Mouse (Mus musculus) layer of hippocampus, adult 6 months (tissue): ENCODE measurements around the gene Wdr62. TPM values are rescaled to one million over a fixed set of nuclear protein-coding genes. Genes with fewer than 3 reads are reported as not detected.

Source experiments
- long read RNA-seq, 2 experiments: library from polyadenylated mRNA; unstranded; transcript quantifications; one replicate each; pipeline ENCODE4 v2.0.0; 2019 to 2020
- polyA plus RNA-seq: library from polyadenylated mRNA; unstranded; fragments of <200 nt; fragmentation: Nextera tagmentation; gene quantifications from 2 replicates; pipeline ENCODE4 v1.2.3, GENCODE M21; 2021

Wdr62 gene
- polyA plus RNA-seq, result 0.25 and 0.58 TPM in 2 replicates
- long read RNA-seq, experiment 1, result 0 reads
- long read RNA-seq, experiment 2, partial matches to known transcripts, result 0 of 2 reads
- long read RNA-seq, experiment 2, other reads (novel, unspliced or antisense), result 2 of 2 reads

DNA sequence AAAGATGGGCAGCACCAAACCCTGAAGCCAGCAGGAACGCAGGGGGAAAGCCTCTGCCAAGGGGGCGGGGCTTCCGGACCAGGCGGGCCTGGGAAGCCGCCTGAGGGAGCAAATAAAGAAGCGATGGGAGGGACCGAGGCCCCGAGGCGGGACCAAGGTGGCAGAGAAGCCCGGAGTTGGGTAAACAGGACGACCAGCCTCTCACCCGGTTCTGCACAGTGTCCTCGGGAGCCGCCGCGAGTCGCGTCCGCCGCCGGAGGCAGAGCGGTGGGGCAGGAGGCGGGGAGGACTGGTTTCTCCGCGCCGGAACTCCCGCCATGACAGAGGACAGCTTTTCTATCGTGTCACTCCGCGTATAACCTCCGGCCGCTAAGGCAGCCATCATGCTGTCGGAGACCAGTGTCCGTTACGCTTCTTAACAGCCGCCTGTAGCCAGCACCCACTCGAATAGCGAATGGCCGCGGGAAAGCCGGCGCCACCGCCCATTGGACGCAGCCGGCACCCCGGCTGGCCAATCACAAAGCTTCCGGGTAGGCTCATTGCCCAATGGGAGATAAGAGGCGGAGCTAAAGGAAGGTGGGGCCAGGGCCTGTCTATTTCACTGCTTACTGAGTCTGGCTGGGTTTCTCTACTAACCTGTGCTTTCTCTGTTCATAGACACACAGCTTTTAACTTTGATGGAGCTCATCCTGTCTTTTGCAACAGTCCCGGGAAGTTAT is at the start of gene Wdr62, which contains the start of gene Thap8:
Gene Wdr62, minus strand, starts transcription at position 469 of the 719 bp plus-strand sequence.
Gene Thap8, plus strand, starts transcription at position 144 of the 719 bp plus-strand sequence.

GRCm38 (mm10) chr7:30323795-30324194 is 43.6 kb upstream of the Wdr62 start, which contains the start of gene Sdhaf1:
TSS of gene Sdhaf1 (minus strand) at chr7:30323895.

DNA sequence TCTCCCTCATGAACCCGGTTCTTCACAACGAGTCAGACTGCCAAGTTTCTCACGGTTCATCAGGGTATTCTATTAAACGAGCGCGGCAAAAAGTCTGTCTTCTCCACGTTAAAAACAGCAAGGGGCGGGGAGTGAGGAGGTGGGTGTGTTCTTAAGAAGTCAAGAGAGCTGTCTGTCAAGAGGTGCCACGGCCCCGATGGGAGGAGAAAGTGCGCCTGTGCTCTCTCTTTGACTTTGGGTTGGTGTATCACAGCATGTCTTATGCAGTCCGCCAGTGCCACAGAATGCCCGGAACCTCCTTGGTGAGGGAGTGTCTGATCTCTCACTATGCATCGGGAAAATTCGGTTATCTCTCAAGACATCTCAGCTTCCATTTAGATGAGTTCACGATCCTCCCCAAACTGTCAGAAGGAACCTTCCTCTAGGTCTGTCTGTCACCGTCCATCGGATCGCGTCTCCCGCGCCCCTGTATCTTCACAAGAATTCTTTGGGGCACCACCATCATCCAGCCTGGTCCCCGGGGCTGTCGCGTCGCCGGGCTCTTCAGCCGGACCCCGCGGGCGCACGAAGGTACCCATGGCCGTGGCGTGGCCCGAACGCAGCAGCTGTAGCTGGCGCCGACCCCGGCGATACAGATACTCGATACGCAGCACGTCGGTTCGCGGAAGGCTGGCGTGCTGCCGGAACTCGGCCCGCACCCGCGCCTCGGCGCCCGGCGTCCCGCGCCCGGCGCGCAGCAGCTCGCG is 41.5 kb upstream of the Wdr62 start, which contains the start of gene E130208F15Rik:
Gene E130208F15Rik, plus strand, starts transcription at position 202 of the 746 bp plus-strand sequence.

GRCm38 (mm10) chr7:30314721-30315155 is 34.5 kb upstream of the Wdr62 start, which contains the start of gene Syne4:
TSS of gene Syne4 (plus strand) at chr7:30314807.

DNA sequence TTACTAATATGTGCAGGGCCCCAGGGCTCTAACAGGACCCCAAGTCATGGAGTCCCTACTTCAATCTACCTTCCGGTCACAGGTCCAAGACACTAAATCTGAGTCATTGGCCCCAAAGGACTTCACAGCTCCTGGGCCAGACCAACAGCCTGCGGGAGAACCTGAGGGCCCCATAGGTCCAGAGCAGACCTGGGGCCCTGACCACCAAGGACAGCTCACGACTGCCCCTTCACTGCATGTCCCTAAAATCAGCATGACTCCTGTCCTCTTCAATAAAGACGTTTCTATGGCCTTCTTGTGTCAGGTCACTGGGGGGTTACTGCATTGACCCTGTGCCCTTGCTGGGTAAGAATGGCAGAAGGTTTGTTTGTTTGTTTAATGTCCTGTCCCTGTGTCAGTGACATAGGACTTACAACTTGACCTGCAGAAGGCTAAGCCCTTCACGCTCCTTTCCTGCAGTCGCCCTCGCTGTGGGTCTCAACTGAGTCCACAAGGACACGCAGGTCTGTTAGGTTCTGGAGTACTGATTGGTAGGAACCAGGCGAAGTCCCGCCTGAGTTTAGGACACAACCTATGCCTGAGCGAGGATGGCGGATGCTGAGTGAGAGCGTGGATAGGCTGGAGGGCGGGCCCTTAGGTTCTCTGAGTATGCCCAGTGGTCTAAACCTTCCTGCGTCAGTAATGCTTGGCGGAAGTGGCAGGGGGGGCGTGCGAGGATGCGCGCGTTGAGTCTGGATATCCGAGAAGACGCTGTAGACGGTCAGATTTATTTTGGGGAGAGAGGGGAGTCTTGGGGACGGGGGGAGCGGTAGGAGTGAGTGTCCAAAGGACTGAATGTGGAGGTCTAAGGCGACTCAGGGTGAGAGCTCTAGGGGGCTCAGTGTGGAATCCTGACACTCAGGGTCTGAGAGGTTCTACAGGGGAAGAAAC is 28.1 kb upstream of the Wdr62 start, which contains the start of gene Alkbh6:
Gene Alkbh6, plus strand, starts transcription at position 642 of the 930 bp plus-strand sequence.

GRCm38 (mm10) chr7:30291215-30292131 is 11.3 kb upstream of the Wdr62 start, which contains the start of gene Clip3:
TSS of gene Clip3 (plus strand) at chr7:30291728.

GRCm38 (mm10) chr7:30235625-30236024 is 44.6 kb downstream of the Wdr62 start, which contains the start of gene Ovol3:
TSS of gene Ovol3 (minus strand) at chr7:30235725.

DNA sequence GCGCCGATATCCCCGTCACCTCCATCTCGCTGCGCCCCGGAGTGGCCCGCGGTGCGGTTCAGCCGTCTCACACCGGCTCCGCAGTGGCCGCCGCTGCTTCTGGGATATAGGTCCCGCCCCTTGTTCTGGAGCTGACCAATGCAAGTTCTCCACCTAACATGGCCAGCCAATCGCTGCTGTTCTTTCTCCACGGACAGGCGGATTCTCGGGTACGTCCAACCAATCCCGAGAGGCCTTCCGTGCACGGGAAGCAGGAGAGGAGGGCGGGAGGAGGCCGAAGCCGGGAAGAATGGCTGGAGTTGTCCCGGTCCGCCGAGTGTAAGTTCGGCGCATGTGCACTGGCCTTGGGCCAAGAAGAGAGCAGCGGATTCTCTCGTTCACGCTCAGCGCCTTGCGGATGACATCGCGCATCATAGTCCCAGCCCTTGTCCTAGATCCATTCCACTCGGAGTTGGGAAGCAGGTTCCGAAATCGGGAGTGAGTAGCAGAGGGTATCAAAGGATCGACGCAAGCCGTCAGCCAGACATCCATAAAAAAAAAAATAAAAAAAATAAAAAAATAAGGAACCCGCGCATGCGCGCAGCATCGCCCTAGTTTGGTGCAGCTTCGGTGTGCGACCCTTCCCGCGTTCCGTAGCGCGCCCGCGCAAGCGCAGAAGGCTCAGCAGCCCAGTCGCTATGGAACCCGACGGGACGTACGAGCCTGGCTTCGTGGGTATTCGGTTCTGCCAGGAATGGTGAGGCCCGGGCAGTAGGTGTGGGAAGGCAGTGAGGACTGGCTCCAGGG is 48.4 kb downstream of the Wdr62 start, which contains the start of the genes Polr2i and Tbcb:
Gene Polr2i, plus strand, starts transcription at position 280 of the 786 bp plus-strand sequence.
Gene Tbcb, minus strand, starts transcription at position 604 of the 786 bp plus-strand sequence.

GRCm38 (mm10) chr7:30198481-30198971 is 81.7 kb downstream of the Wdr62 start, which contains the start of gene Capns1:
TSS of gene Capns1 (minus strand) at chr7:30198811.

Other genes starting within 250 kb of the Wdr62 start
- 5.0 and 5.1 TPM in 2 replicates for gene Zfp14, start 229.0 kb downstream of the Wdr62 start, polyA plus RNA-seq
- 2.5 and 2.7 TPM in 2 replicates for gene Zfp82, start 207.5 kb downstream of the Wdr62 start, polyA plus RNA-seq
- 0.08 and 0.69 TPM in 2 replicates for gene Gm26920, start 190.0 kb downstream of the Wdr62 start, polyA plus RNA-seq
- 6.6 and 6.7 TPM in 2 replicates for gene Zfp566, start 189.9 kb downstream of the Wdr62 start, polyA plus RNA-seq
- 58.4 and 64.8 TPM in 2 replicates for gene Zfp260, start 185.6 kb downstream of the Wdr62 start, polyA plus RNA-seq
- gene Zfp382, start 158.5 kb downstream of the Wdr62 start, polyA plus RNA-seq, result 7.3 and 8.7 TPM in 2 replicates
- 3.2 and 3.3 TPM in 2 replicates for gene Zfp146, start 110.7 kb downstream of the Wdr62 start, polyA plus RNA-seq
- gene Cox7a1, start 96.3 kb downstream of the Wdr62 start, polyA plus RNA-seq, result 13.4 and 28.5 TPM in 2 replicates
- 39.7 and 41.1 TPM in 2 replicates for gene Capns1, start 81.6 kb downstream of the Wdr62 start, polyA plus RNA-seq
- 144 and 151 TPM in 2 replicates for gene Polr2i, start 48.5 kb downstream of the Wdr62 start, polyA plus RNA-seq
- 265 and 278 TPM in 2 replicates for gene Tbcb, start 48.1 kb downstream of the Wdr62 start, polyA plus RNA-seq
- not detected in 2 replicates for gene Ovol3, start 44.7 kb downstream of the Wdr62 start, polyA plus RNA-seq
- gene Thap8, start 325 bp downstream of the Wdr62 start, polyA plus RNA-seq, result 0.13 and 0.30 TPM in 2 replicates
- gene Clip3, start 11.3 kb upstream of the Wdr62 start, polyA plus RNA-seq, result 160 and 231 TPM in 2 replicates
- gene Alkbh6, start 28.3 kb upstream of the Wdr62 start, polyA plus RNA-seq, result 140 and 144 TPM in 2 replicates
- gene Syne4, start 34.4 kb upstream of the Wdr62 start, polyA plus RNA-seq, result 0.33 and 0.63 TPM in 2 replicates
- gene E130208F15Rik, start 41.3 kb upstream of the Wdr62 start, polyA plus RNA-seq, result 3.0 and 4.7 TPM in 2 replicates
- 22.3 and 23.3 TPM in 2 replicates for gene Sdhaf1, start 43.5 kb upstream of the Wdr62 start, polyA plus RNA-seq
- gene Lrfn3, start 82.4 kb upstream of the Wdr62 start, polyA plus RNA-seq, result 4.7 and 4.8 TPM in 2 replicates
- 120 and 125 TPM in 2 replicates for gene Tyrobp, start 133.3 kb upstream of the Wdr62 start, polyA plus RNA-seq
- gene Hcst, start 139.4 kb upstream of the Wdr62 start, polyA plus RNA-seq, result 2.7 and 3.0 TPM in 2 replicates
- gene Nfkbid, start 141.3 kb upstream of the Wdr62 start, polyA plus RNA-seq, result 0.40 and 0.80 TPM in 2 replicates
- gene Aplp1, start 165.1 kb upstream of the Wdr62 start, polyA plus RNA-seq, result 316 and 379 TPM in 2 replicates
- gene Kirrel2, start 177.3 kb upstream of the Wdr62 start, polyA plus RNA-seq, result 1.9 and 2.2 TPM in 2 replicates
- gene Nphs1, start 177.9 kb upstream of the Wdr62 start, polyA plus RNA-seq, result 0.90 and 0.92 TPM in 2 replicates
- not detected in 2 replicates for gene Prodh2, start 213.2 kb upstream of the Wdr62 start, polyA plus RNA-seq